18 mouse cellular contexts compared by ENCODE assay signal in genomic region chr14:101605843-101606242, GRCm38 (mm10). TPM values are rescaled to one million over a fixed set of nuclear protein-coding genes. Genes with fewer than 3 reads are reported as not detected.
DNase-seq lines count a peak whose midpoint lies in the region; ATAC-seq and TF ChIP-seq lines count a peak whose summit lies in the region.
"Had no signal": no experiment of that assay in that cellular context is flagged by ENCODE, and none has a peak within 500 bp of the region (broad histone marks: within the 10 kb centered on the region; RNA-seq: fewer than 3 reads in every experiment).

No protein-coding gene starts in this region.

- H3K27ac ChIP-seq in hindbrain, embryonic 16.5 days (ENCODE audit: low read depth, low read length) = no peak overlapping the region
- no peak overlapping the region for H3K27ac ChIP-seq in hindbrain, embryonic 11.5 days (ENCODE audit: low read depth, low read length)
- no peak overlapping the region for H3K27ac ChIP-seq in midbrain, postnatal 0 days (ENCODE audit: low read depth, low read length)
- no peak overlapping the region for H3K27ac ChIP-seq in midbrain, embryonic 11.5 days (ENCODE audit: low read depth, low read length)
- no peak overlapping the region for H3K27ac ChIP-seq in cerebellum, adult 2 months (ENCODE audit: insufficient read depth, low read length)
- H3K27ac ChIP-seq: embryonic facial prominence, embryonic 15.5 days; heart, embryonic 15.5 days; midbrain, embryonic 15.5 days had no signal

- no peaks in the 10 kb centered on the region for H3K36me3 ChIP-seq in hindbrain, embryonic 16.5 days (ENCODE audit: control insufficient read depth, insufficient read depth, low read length)
- no peaks in the 10 kb centered on the region for H3K36me3 ChIP-seq in hindbrain, embryonic 11.5 days (ENCODE audit: control insufficient read depth, insufficient read depth, low read length)
- H3K36me3 ChIP-seq in midbrain, postnatal 0 days (ENCODE audit: insufficient read depth, low read length) = no peaks in the 10 kb centered on the region
- H3K36me3 ChIP-seq in midbrain, embryonic 11.5 days (ENCODE audit: control insufficient read depth, insufficient read depth, low read length) = no peaks in the 10 kb centered on the region
- H3K36me3 ChIP-seq in splenic B cell, adult 2 months (ENCODE audit: control insufficient read depth, insufficient read depth, low read length, poor library complexity, severe bottlenecking) = no peaks in the 10 kb centered on the region
- H3K36me3 ChIP-seq: embryonic facial prominence, embryonic 15.5 days; heart, embryonic 15.5 days; midbrain, embryonic 15.5 days had no signal

- TF ChIP-seq CTCF in midbrain, postnatal 0 days (IDR thresholded peaks at IDR 0.05) = peak; percentile 56
- TF ChIP-seq CTCF in cerebellum, adult 2 months (IDR thresholded peaks at IDR 0.05; ENCODE audit: borderline replicate concordance, insufficient read depth, low read depth, low read length) = no peak

- no peak for DNase-seq in hindbrain, embryonic 11.5 days (ENCODE audit: low spot score)
- DNase-seq in midbrain, postnatal 0 days (ENCODE audit: low spot score) = no peak
- no peak for DNase-seq in midbrain, embryonic 11.5 days (ENCODE audit: low spot score, missing footprints)
- DNase-seq in ZHBTc4 (ENCODE audit: low read depth, low spot score) = peak; percentile 23
- peak; percentile 32 for DNase-seq in splenic B cell, adult 2 months (ENCODE audit: low read depth, low spot score)
- DNase-seq in cerebellum, adult 9-11 months = no peak
- no peak for DNase-seq in cerebellum, adult 2 months
- DNase-seq: adrenal gland, adult 8-10 months; kidney, adult 11 months; kidney, postnatal 4 days; lung, postnatal 10 days; spleen, adult 18-20 months had no signal

- no peak overlapping the region for H3K9ac ChIP-seq in hindbrain, embryonic 16.5 days (ENCODE audit: low read depth, low read length)
- H3K9ac ChIP-seq in hindbrain, embryonic 11.5 days (ENCODE audit: low read depth, low read length) = no peak overlapping the region
- H3K9ac ChIP-seq in midbrain, postnatal 0 days (replicated peaks; ENCODE audit: low read length, poor library complexity, severe bottlenecking) = no peak overlapping the region
- no peak overlapping the region for H3K9ac ChIP-seq in midbrain, embryonic 11.5 days (ENCODE audit: low read length)
- H3K9ac ChIP-seq: embryonic facial prominence, embryonic 15.5 days; heart, embryonic 15.5 days; midbrain, embryonic 15.5 days had no signal

- 64% methylated on average over 2 of the region's 2 CpGs for WGBS in hindbrain, embryonic 16.5 days
- 61% methylated on average over 2 of the region's 2 CpGs for WGBS in hindbrain, embryonic 11.5 days
- WGBS in midbrain, postnatal 0 days = 57% methylated on average over 2 of the region's 2 CpGs
- 61% methylated on average over 2 of the region's 2 CpGs for WGBS in midbrain, embryonic 11.5 days
- WGBS in cerebellum, adult 2 months = 68% methylated on average over 2 of the region's 2 CpGs

- H3K27me3 ChIP-seq in hindbrain, embryonic 16.5 days (replicated peaks; ENCODE audit: control insufficient read depth, insufficient read depth, low read length) = no peaks in the 10 kb centered on the region
- no peaks in the 10 kb centered on the region for H3K27me3 ChIP-seq in hindbrain, embryonic 11.5 days (ENCODE audit: control insufficient read depth, insufficient read depth, low read length)
- no peaks in the 10 kb centered on the region for H3K27me3 ChIP-seq in midbrain, postnatal 0 days (ENCODE audit: insufficient read depth, low read length)
- peaks cover 11% of the 10 kb centered on the region for H3K27me3 ChIP-seq in midbrain, embryonic 11.5 days (ENCODE audit: control insufficient read depth, insufficient read depth, low read length)
- peaks cover 2% of the 10 kb centered on the region; the same call in 1 of the 2 replicates for H3K27me3 ChIP-seq in splenic B cell, adult 2 months (ENCODE audit: control insufficient read depth, insufficient read depth, low read length, poor library complexity, severe bottlenecking)
- H3K27me3 ChIP-seq in cerebellum, adult 2 months (ENCODE audit: control insufficient read depth, insufficient read depth, low read length) = no peaks in the 10 kb centered on the region
- H3K27me3 ChIP-seq: embryonic facial prominence, embryonic 15.5 days; heart, embryonic 15.5 days; midbrain, embryonic 15.5 days had no signal

- no peak overlapping the region for H3K4me3 ChIP-seq in hindbrain, embryonic 16.5 days (ENCODE audit: low read length)
- no peak overlapping the region for H3K4me3 ChIP-seq in hindbrain, embryonic 11.5 days (ENCODE audit: low read depth, low read length)
- no peak overlapping the region for H3K4me3 ChIP-seq in midbrain, postnatal 0 days (ENCODE audit: low read depth, low read length)
- no peak overlapping the region for H3K4me3 ChIP-seq in midbrain, embryonic 11.5 days (ENCODE audit: low read depth, low read length)
- no peak overlapping the region for H3K4me3 ChIP-seq in cerebellum, adult 2 months (replicated peaks; ENCODE audit: insufficient read depth, low read depth, low read length)
- H3K4me3 ChIP-seq: embryonic facial prominence, embryonic 15.5 days; heart, embryonic 15.5 days; midbrain, embryonic 15.5 days had no signal

- ATAC-seq in hindbrain, embryonic 16.5 days = no peak
- no peak for ATAC-seq in hindbrain, embryonic 11.5 days (ENCODE audit: low FRiP score)
- no peak for ATAC-seq in midbrain, postnatal 0 days (ENCODE audit: low FRiP score)
- ATAC-seq in midbrain, embryonic 11.5 days (ENCODE audit: low FRiP score) = no peak
- ATAC-seq: forebrain, embryonic 14.5 days; midbrain, embryonic 15.5 days had no signal

- no peaks in the 10 kb centered on the region for H3K9me3 ChIP-seq in hindbrain, embryonic 16.5 days (ENCODE audit: control insufficient read depth, low read length)
- no peaks in the 10 kb centered on the region for H3K9me3 ChIP-seq in hindbrain, embryonic 11.5 days (ENCODE audit: control insufficient read depth, low read length)
- H3K9me3 ChIP-seq in midbrain, postnatal 0 days (ENCODE audit: low read length) = no peaks in the 10 kb centered on the region
- H3K9me3 ChIP-seq in midbrain, embryonic 11.5 days (ENCODE audit: control insufficient read depth, low read length) = no peaks in the 10 kb centered on the region
- H3K9me3 ChIP-seq: embryonic facial prominence, embryonic 15.5 days; heart, embryonic 15.5 days; midbrain, embryonic 15.5 days had no signal

- peaks cover 8% of the 10 kb centered on the region for H3K4me1 ChIP-seq in hindbrain, embryonic 16.5 days (ENCODE audit: control insufficient read depth, insufficient read depth, low read depth, low read length)
- no peaks in the 10 kb centered on the region for H3K4me1 ChIP-seq in hindbrain, embryonic 11.5 days (replicated peaks; ENCODE audit: control insufficient read depth, insufficient read depth, low read length)
- H3K4me1 ChIP-seq in midbrain, postnatal 0 days (ENCODE audit: insufficient read depth, low read length) = peaks cover 2% of the 10 kb centered on the region; the same call in 1 of the 2 replicates
- H3K4me1 ChIP-seq in midbrain, embryonic 11.5 days (ENCODE audit: control insufficient read depth, insufficient read depth, low read length) = peaks cover 4% of the 10 kb centered on the region; the same call in 1 of the 2 replicates
- no peaks in the 10 kb centered on the region for H3K4me1 ChIP-seq in cerebellum, adult 2 months (ENCODE audit: control insufficient read depth, insufficient read depth, low read length)

- TF ChIP-seq POLR2A in cerebellum, adult 2 months (IDR thresholded peaks at IDR 0.05; ENCODE audit: borderline replicate concordance, insufficient read depth, low read length) = no peak

- H3K4me2 ChIP-seq in hindbrain, embryonic 16.5 days (ENCODE audit: low read length) = peak overlapping the region; percentile 3; the same call in 1 of the 2 replicates
- H3K4me2 ChIP-seq in hindbrain, embryonic 11.5 days (replicated peaks; ENCODE audit: low read depth, low read length) = no peak overlapping the region
- no peak overlapping the region for H3K4me2 ChIP-seq in midbrain, postnatal 0 days (ENCODE audit: low read depth, low read length, poor library complexity, severe bottlenecking)
- H3K4me2 ChIP-seq in midbrain, embryonic 11.5 days = no peak overlapping the region
- H3K4me2 ChIP-seq: embryonic facial prominence, embryonic 15.5 days; heart, embryonic 15.5 days; midbrain, embryonic 15.5 days had no signal

RNA-seq across cellular contexts. Expression of gene Tbc1d4, which starts 3.1 kb away (rescaled TPM):
- 9.3 and 10.8 TPM in 2 replicates for polyA plus RNA-seq in hindbrain, embryonic 16.5 days (2015; fragmentation: Nextera tagmentation; extraction: Ambion mirVana)
- 4.8 and 5.0 TPM in 2 replicates for polyA plus RNA-seq in hindbrain, embryonic 11.5 days (2014; fragmentation: Nextera tagmentation; extraction: Ambion mirVana)
- total RNA-seq in midbrain, postnatal 0 days (2014; rRNA removed) = 21.0 and 21.6 TPM in 2 replicates
- 5.7 and 6.0 TPM in 2 replicates for polyA plus RNA-seq in midbrain, postnatal 0 days (2015; fragmentation: Nextera tagmentation; extraction: Ambion mirVana)
- 4.1 and 4.5 TPM in 2 replicates for polyA plus RNA-seq in midbrain, embryonic 11.5 days (2014; fragmentation: Nextera tagmentation; extraction: Ambion mirVana)
- polyA plus RNA-seq in cerebellum, adult 2 months (2012; rRNA removed) = 35.9 and 42.6 TPM in 2 replicates
- total RNA-seq: MEL had no signal

RNA-seq across cellular contexts. Expression of gene Commd6, which starts 34.6 kb away (rescaled TPM):
- 77.9 and 95.2 TPM in 2 replicates for polyA plus RNA-seq in hindbrain, embryonic 16.5 days (2015; fragmentation: Nextera tagmentation; extraction: Ambion mirVana)
- 119 and 121 TPM in 2 replicates for polyA plus RNA-seq in hindbrain, embryonic 11.5 days (2014; fragmentation: Nextera tagmentation; extraction: Ambion mirVana)
- 25.4 and 26.9 TPM in 2 replicates for total RNA-seq in midbrain, postnatal 0 days (2014; rRNA removed)
- polyA plus RNA-seq in midbrain, postnatal 0 days (2015; fragmentation: Nextera tagmentation; extraction: Ambion mirVana) = 77.8 and 81.5 TPM in 2 replicates
- polyA plus RNA-seq in midbrain, embryonic 11.5 days (2014; fragmentation: Nextera tagmentation; extraction: Ambion mirVana) = 119 and 121 TPM in 2 replicates
- 58.6 and 60.0 TPM in 2 replicates for polyA plus RNA-seq in cerebellum, adult 2 months (2012; rRNA removed)

RNA-seq across cellular contexts. Expression of gene Uchl3, which starts 47.9 kb away (rescaled TPM):
- polyA plus RNA-seq in hindbrain, embryonic 16.5 days (2015; fragmentation: Nextera tagmentation; extraction: Ambion mirVana) = 243 and 258 TPM in 2 replicates
- 182 and 183 TPM in 2 replicates for polyA plus RNA-seq in hindbrain, embryonic 11.5 days (2014; fragmentation: Nextera tagmentation; extraction: Ambion mirVana)
- total RNA-seq in midbrain, postnatal 0 days (2014; rRNA removed) = 75.7 and 85.0 TPM in 2 replicates
- polyA plus RNA-seq in midbrain, postnatal 0 days (2015; fragmentation: Nextera tagmentation; extraction: Ambion mirVana) = 261 and 269 TPM in 2 replicates
- 164 TPM in 2 replicates for polyA plus RNA-seq in midbrain, embryonic 11.5 days (2014; fragmentation: Nextera tagmentation; extraction: Ambion mirVana)
- polyA plus RNA-seq in cerebellum, adult 2 months (2012; rRNA removed) = 47.2 and 48.4 TPM in 2 replicates

Comparison
In these comparisons a context has a peak if more than half of its experiments do, and no peak if none do; other contexts are left out.
1. DNase-seq: peak in ZHBTc4 (single experiment) and splenic B cell, adult 2 months (single experiment); none in hindbrain, embryonic 11.5 days (single experiment), midbrain, postnatal 0 days (single experiment), midbrain, embryonic 11.5 days (single experiment), cerebellum, adult 9-11 months (single experiment) and cerebellum, adult 2 months (0 of 2).